Mouse (Mus musculus) midbrain, embryonic 14.5 days (tissue): Measurements from ENCODE around the gene Dlgap4. TPM values are rescaled to one million over a fixed set of nuclear protein-coding genes. Genes with fewer than 3 reads are reported as not detected.

Experiments
- ATAC-seq: fragments of 200-750 bp; cut with Nextera tagmentation; 2 replicates; pipeline ENCODE4 v1.8.0; 2017; ENCODE audit warnings: moderate number of reproducible peaks, moderate library complexity; ENCODE audit not compliant: low FRiP score, low TSS enrichment
- DNase-seq: peaks from one replicate; pipeline ENCODE4 v3.0.0-alpha.2; 2015
- H3K27ac ChIP-seq: fragments of 300-500 bp; sonication (generic); replicated peaks from 2 replicates; pipeline ENCODE4 v1.5.1; 2014; ENCODE audit warnings: mild to moderate bottlenecking, low read depth, low read length, moderate library complexity
- H3K27me3 ChIP-seq: fragments of 300-500 bp; sonication (generic); 2 replicates; pipeline ENCODE4 v1.6.1; 2014; ENCODE audit warnings: low read length, control low read depth, mixed read lengths; ENCODE audit not compliant: control insufficient read depth, insufficient read depth
- H3K36me3 ChIP-seq: fragments of 300-500 bp; sonication (generic); 2 replicates; pipeline ENCODE4 v1.6.1; 2014; ENCODE audit warnings: low read length, control low read depth; ENCODE audit not compliant: control insufficient read depth, insufficient read depth
- H3K4me1 ChIP-seq: fragments of 300-500 bp; sonication (generic); 2 replicates; pipeline ENCODE4 v1.6.1; 2014; ENCODE audit warnings: mild to moderate bottlenecking, antibody characterized with exemption, low read length, control low read depth; ENCODE audit not compliant: control insufficient read depth, insufficient read depth
- H3K4me2 ChIP-seq: fragments of 300-500 bp; sonication (generic); 2 replicates; pipeline ENCODE4 v1.6.1; 2014; ENCODE audit warnings: mild to moderate bottlenecking, low read length, moderate library complexity
- H3K4me3 ChIP-seq: fragments of 300-500 bp; sonication (generic); replicated peaks from 2 replicates; pipeline ENCODE4 v1.5.1; 2014; ENCODE audit warnings: low read depth, low read length
- H3K9ac ChIP-seq: fragments of 300-500 bp; sonication (generic); replicated peaks from 2 replicates; pipeline ENCODE4 v1.6.1; 2014; ENCODE audit warnings: mild to moderate bottlenecking, low read length, moderate library complexity
- H3K9me3 ChIP-seq: fragments of 300-500 bp; sonication (generic); 2 replicates; pipeline ENCODE4 v1.6.1; 2016; ENCODE audit warnings: low read length, control low read depth, mixed read lengths; ENCODE audit not compliant: control insufficient read depth
- WGBS: fragments of 180-500 bp; shearing (Covaris S2); extraction: QIAGEN DNeasy Blood & Tissue Kit; methylation state at CpG from one replicate; pipeline ENCODE4 v1.1.7; 2014; 5-methylcytosine and 5-hydroxymethylcytosine counted together
- polyA plus RNA-seq: library from polyadenylated mRNA; unstranded; fragments of >200 nt; fragmentation: Nextera tagmentation; extraction: Ambion mirVana; gene quantifications from 2 replicates; pipeline ENCODE4 v1.2.1, GENCODE M21; 2014

Gene Dlgap4
- polyA plus RNA-seq, 1 experiment from 2014 or later = 272 TPM

GRCm38 (mm10) chr2:156613081-156613540, 394 bp upstream of the Dlgap4 start:
- H3K27ac ChIP-seq = peak overlapping the region; percentile 63; the same call in 1 of the 2 replicates

GRCm38 (mm10) chr2:156614258-156614556, 702 bp downstream of the Dlgap4 start:
- WGBS = under 1% methylated on average over 18 of the region's 18 CpGs
- peak; percentile 55 for DNase-seq
- Histone ChIP-seq H3K27me3 (peaks cover 24% of the 10 kb centered on the region), H3K36me3 (no peaks in the 10 kb centered on the region), H3K27ac (peak overlapping the region; percentile 63), H3K4me1 (0 out of 2 replicates have a peak, but pooled peaks cover 6% of the 10 kb centered on the region), H3K9me3 (no peaks in the 10 kb centered on the region), H3K4me2 (peak overlapping the region; percentile 96), H3K4me3 (peak overlapping the region; percentile 77), H3K9ac (peak overlapping the region; percentile 80)
- peak; percentile 44 for ATAC-seq

More at GRCm38 (mm10) chr2:156613081-156613540, 394 bp upstream of the Dlgap4 start:
- H3K9me3 ChIP-seq = no peaks in the 10 kb centered on the region
- ATAC-seq = no peak
- 0 out of 2 replicates have a peak, but pooled peaks cover 6% of the 10 kb centered on the region for H3K4me1 ChIP-seq
- H3K9ac ChIP-seq = peak overlapping the region; percentile 80
- peak overlapping the region; percentile 96 for H3K4me2 ChIP-seq
- H3K4me3 ChIP-seq = peak overlapping the region; percentile 77
- WGBS = under 1% methylated on average over 36 of the region's 41 CpGs
- peak; percentile 74 for DNase-seq
- no peaks in the 10 kb centered on the region for H3K36me3 ChIP-seq
- peaks cover 24% of the 10 kb centered on the region for H3K27me3 ChIP-seq

- H3K27me3 ChIP-seq = peaks cover 24% of the 10 kb centered on the region
- H3K4me3 ChIP-seq = peak overlapping the region; percentile 77
- 0 out of 2 replicates have a peak, but pooled peaks cover 6% of the 10 kb centered on the region for H3K4me1 ChIP-seq
- H3K36me3 ChIP-seq = no peaks in the 10 kb centered on the region
- WGBS = 9% methylated on average over 31 of the region's 31 CpGs
- H3K4me2 ChIP-seq = peak overlapping the region; percentile 96
- peak overlapping the region; percentile 80; the same call in 1 of the 2 replicates for H3K9ac ChIP-seq
- no peaks in the 10 kb centered on the region for H3K9me3 ChIP-seq
- DNase-seq (peak; percentile 30), ATAC-seq (peak; percentile 32; the same call in 1 of the 2 replicates)
- no peak overlapping the region for H3K27ac ChIP-seq
These were observed 1.5 kb downstream of the Dlgap4 start for GRCm38 (mm10) chr2:156614661-156615654.

GRCm38 (mm10) chr2:156616513-156616912, 3.0 kb downstream of the Dlgap4 start:
- Histone ChIP-seq H3K4me2 (no peak overlapping the region), H3K4me3 (no peak overlapping the region), H3K4me1 (0 out of 2 replicates have a peak, but pooled peaks cover 6% of the 10 kb centered on the region), H3K27me3 (peaks cover 24% of the 10 kb centered on the region), H3K27ac (no peak overlapping the region), H3K9me3 (no peaks in the 10 kb centered on the region), H3K9ac (no peak overlapping the region), H3K36me3 (no peaks in the 10 kb centered on the region)
- ATAC-seq (no peak), DNase-seq (no peak)
- 71% methylated on average over 7 of the region's 7 CpGs for WGBS

GRCm38 (mm10) chr2:156617536-156617935, 4.0 kb downstream of the Dlgap4 start:
- Histone ChIP-seq H3K4me2 (no peak overlapping the region), H3K9me3 (no peaks in the 10 kb centered on the region), H3K4me3 (no peak overlapping the region), H3K9ac (no peak overlapping the region), H3K27ac (no peak overlapping the region), H3K4me1 (0 out of 2 replicates have a peak, but pooled peaks cover 6% of the 10 kb centered on the region), H3K36me3 (no peaks in the 10 kb centered on the region), H3K27me3 (peaks cover 24% of the 10 kb centered on the region)
- WGBS = 25% methylated on average over 11 of the region's 11 CpGs
- DNase-seq (peak; percentile 23), ATAC-seq (no peak)

GRCm38 (mm10) chr2:156620874-156621273, 7.4 kb downstream of the Dlgap4 start:
- no peak overlapping the region for H3K27ac ChIP-seq
- ATAC-seq (no peak), DNase-seq (no peak)
- no peak overlapping the region for H3K4me2 ChIP-seq
- H3K4me1 ChIP-seq = no peaks in the 10 kb centered on the region
- WGBS = 85% methylated on average over 8 of the region's 8 CpGs
- H3K27me3 ChIP-seq = peaks cover 9% of the 10 kb centered on the region
- H3K36me3 ChIP-seq = no peaks in the 10 kb centered on the region
- no peaks in the 10 kb centered on the region for H3K9me3 ChIP-seq
- no peak overlapping the region for H3K4me3 ChIP-seq
- no peak overlapping the region for H3K9ac ChIP-seq

GRCm38 (mm10) chr2:156621449-156621848, 7.9 kb downstream of the Dlgap4 start:
- Histone ChIP-seq H3K27me3 (peaks cover 7% of the 10 kb centered on the region), H3K4me1 (no peaks in the 10 kb centered on the region), H3K27ac (no peak overlapping the region), H3K36me3 (no peaks in the 10 kb centered on the region), H3K4me3 (no peak overlapping the region), H3K9me3 (no peaks in the 10 kb centered on the region), H3K4me2 (no peak overlapping the region), H3K9ac (no peak overlapping the region)
- ATAC-seq = no peak
- 47% methylated on average over 5 of the region's 5 CpGs for WGBS
- peak; percentile 27 for DNase-seq

GRCm38 (mm10) chr2:156622192-156622591, 8.7 kb downstream of the Dlgap4 start:
- Histone ChIP-seq H3K4me2 (no peak overlapping the region), H3K27ac (no peak overlapping the region), H3K4me1 (no peaks in the 10 kb centered on the region), H3K9me3 (no peaks in the 10 kb centered on the region), H3K9ac (no peak overlapping the region), H3K4me3 (no peak overlapping the region), H3K27me3 (no peaks in the 10 kb centered on the region), H3K36me3 (no peaks in the 10 kb centered on the region)
- 92% methylated on average over 6 of the region's 6 CpGs for WGBS
- ATAC-seq = no peak
- no peak for DNase-seq
